Mouse (Mus musculus): ENCODE results near the gene Spred2. TPM values are rescaled to one million over a fixed set of nuclear protein-coding genes. Genes with fewer than 3 reads are reported as not detected.
A peak's percentile ranks its signal among the peaks of the same experiment; 100 is the strongest.

Gene Spred2
- total RNA-seq, 2 experiments from 2014 or later: 92.2 to 97.0 TPM

DNA sequence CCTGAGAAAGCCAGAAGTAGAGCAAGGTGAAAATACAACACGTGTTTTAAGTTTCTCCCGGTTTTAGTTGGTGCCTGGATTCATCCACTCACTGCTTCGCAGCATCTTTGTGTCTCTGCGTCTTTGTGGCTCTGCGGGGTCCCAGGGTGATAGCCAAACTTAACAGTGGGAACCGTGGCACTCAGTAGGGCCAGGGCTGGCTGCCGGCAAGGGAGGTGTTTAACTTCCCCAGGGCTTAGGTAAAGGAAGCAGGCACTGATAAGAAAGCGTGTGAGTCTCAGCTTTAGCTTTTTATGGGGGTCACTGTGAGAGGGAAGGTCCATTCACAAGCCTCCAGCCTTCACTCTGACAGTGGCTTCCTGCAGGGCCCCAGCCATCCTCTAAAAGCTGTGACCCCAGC is 28.8 kb downstream of the Spred2 start:
- DNase-seq (ENCODE audit: low spot score in 2 of 2): no peak

- DNase-seq (ENCODE audit: low spot score in 2 of 2): no peak
These were observed 29.7 kb downstream of the Spred2 start for GRCm38 (mm10) chr11:19953919-19954318.

- no peak for DNase-seq (ENCODE audit: low spot score in 2 of 2)
These were observed 30.9 kb downstream of the Spred2 start for GRCm38 (mm10) chr11:19955069-19955468.

DNA sequence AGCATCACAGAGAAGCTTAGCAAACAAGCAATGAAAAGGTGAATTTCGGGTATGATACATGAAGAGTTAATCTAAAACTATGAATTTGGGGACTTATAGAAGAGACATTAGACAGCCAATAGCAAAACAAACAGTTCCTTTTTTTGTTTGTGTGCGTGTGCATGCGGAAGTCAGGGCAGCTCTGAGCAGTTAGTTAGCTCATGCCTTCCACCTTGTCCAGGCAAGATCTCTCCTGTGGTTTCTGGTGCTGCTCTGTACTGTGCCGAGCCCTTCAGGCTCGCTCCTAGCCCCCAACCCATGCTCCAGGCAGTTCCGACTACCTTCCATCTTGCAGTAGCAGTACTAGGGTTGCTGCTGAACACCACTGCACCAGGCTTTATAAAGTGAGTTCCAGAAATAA is 31.5 kb downstream of the Spred2 start:
- DNase-seq (ENCODE audit: low spot score in 2 of 2): no peak

DNA sequence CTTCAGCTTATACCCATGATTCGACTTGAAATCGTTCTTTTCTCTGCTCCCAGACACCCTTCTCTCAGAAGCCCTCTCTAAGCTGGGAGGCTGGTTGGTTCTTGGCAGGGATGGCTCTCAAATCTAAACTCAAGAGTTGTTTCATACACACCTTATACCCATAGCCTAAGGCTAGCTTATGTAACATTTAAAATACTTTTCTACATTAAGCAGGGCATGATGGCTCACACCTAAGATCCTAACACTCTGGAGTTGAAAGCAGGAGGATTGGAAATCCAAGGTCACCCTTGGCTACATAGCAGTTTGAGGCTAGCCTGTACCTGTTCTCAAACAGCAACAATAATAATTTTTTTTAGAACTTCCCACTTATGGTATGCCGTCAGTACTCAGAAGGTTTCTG is 34.8 kb downstream of the Spred2 start:
- DNase-seq (ENCODE audit: low spot score in 2 of 2): no peak

DNA sequence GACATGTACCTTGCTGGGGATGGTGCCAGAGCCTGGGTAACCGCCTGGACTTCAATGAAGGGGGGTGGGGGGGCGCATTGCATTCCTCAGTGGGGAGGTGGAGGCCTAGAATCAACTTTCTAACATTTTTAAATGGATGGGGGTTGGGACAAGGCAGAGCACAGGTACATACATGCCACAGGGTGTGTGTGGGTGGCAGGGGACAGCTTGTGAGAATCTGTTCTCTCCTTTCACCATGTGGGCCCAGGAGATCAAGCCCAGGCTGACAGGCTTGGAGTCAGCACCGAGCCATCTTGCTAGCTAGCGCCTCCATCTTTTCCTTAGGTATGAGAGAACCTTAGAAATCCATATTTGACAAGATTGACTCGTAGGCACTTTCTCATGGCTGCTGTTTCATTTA is 35.7 kb downstream of the Spred2 start:
- DNase-seq (ENCODE audit: low spot score in 2 of 2): no peak

DNA sequence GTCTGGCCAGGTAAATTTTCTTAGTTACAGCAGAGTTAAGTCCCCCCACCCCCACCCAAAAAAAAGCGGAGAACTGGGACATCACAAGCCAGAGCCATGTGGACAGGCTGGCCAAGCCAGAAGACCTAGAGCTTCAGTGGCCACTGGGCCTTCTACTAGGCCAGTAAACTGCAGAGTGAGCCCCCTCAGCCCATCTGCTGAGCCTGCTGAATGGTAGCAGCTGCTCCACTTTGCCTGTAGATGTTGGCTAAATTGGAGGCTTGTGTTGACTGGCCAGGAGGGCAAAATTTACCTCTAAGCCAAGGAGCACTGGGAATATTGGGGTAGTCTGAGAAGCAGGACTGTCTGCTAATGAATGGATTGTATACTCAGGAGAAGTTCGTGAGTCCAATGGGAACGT is 36.4 kb downstream of the Spred2 start:
- DNase-seq (ENCODE audit: low spot score in 2 of 2): no peak

DNA sequence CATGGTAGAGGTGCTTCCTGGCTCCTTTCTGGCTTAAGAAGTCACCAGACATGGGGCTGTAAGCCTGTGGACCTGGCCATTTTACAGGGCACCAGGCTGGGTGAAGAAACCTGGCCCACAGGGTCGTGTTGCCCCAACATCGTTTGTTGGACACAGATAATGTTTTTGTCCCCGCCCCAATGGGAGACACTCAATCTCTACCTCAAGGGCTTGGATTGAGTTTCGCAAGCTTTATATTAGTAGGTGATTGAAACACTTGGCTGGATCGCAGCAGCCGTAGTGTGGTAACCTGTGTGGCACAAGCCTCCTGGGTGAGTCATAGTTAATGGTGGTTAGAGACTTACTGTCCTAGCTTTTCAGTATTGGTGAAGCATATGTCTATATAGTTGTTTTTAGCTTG is 36.9 kb downstream of the Spred2 start:
- DNase-seq (ENCODE audit: low spot score in 2 of 2): no peak

DNA sequence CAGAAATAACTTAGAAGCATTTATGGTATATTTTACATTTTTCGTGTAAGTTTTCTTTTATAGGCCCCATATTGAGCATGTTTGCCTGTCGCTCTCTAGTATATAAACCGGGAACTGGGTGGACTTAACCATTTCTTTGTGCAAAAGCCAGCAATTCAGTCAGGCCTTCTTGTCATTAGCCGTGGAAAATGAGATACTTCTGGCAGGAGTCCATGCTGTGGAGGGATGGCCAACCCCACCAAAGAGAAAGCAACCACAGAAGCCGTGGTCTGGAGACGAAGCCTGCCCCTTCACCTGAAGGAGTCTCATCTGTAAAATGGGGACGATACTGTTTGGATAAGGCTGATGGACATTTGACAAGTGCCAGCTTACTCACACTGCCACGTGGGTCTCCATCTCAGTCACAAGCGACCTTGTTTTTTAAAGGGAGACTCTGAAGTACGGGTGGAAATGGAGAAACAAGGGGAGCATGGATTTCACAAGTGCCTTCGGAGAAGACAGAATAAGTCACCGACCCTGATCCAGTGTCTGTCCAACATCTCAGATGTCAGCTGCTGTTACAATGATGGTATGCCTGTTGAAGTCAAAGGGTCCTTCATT is 37.7 kb downstream of the Spred2 start:
- DNase-seq (ENCODE audit: low spot score in 2 of 2): no peak

GRCm38 (mm10) chr11:19962796-19963195 is 38.6 kb downstream of the Spred2 start:
- no peak for DNase-seq (ENCODE audit: low spot score in 2 of 2)

DNA sequence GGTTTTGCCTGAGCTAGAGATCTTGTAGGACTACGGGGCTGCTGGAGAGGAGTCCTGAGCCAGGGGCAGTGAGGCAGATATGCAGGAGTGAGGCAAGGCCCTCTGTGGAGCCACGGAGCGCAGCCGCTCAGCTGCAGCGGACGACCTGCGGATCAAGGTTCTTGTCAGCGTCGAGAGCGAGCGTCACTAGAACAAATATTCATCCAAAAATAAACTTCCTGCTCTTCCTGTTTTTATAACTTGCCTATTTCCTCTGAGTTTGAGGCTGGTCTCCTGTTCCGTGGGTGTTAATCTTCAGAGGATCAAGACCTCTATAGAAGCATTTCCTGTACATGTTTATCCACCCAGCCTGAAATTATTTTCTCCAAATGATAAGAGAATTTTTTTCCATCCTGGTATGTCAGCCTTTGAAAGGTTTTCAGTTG is 39.6 kb downstream of the Spred2 start:
- no peak for DNase-seq (ENCODE audit: low spot score in 2 of 2)

DNA sequence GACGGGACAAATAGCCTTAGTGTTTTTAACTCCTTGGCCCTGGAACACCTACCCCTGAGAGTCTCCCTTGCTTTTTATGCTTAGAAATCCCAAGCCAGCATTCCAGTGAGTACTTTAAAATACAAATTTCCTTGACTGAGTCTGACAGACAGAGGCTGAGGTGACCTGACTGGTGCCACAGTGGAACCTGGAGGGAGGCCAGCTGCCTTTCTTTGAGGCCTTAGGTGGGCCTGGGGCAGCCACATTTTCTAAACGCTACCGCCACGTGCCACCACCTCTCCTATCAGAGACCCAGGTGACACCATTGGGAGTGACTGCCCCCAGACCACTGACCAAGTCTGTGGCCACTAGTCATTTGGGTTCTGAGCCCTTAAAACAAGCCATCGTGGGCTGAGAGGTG is 40.2 kb downstream of the Spred2 start:
- DNase-seq (ENCODE audit: low spot score in 2 of 2): no peak

GRCm38 (mm10) chr11:19965037-19965611 is 40.9 kb downstream of the Spred2 start:
- DNase-seq (ENCODE audit: low spot score in 2 of 2): no peak

GRCm38 (mm10) chr11:19965664-19966063 is 41.5 kb downstream of the Spred2 start:
- DNase-seq (ENCODE audit: low spot score in 2 of 2): no peak

DNA sequence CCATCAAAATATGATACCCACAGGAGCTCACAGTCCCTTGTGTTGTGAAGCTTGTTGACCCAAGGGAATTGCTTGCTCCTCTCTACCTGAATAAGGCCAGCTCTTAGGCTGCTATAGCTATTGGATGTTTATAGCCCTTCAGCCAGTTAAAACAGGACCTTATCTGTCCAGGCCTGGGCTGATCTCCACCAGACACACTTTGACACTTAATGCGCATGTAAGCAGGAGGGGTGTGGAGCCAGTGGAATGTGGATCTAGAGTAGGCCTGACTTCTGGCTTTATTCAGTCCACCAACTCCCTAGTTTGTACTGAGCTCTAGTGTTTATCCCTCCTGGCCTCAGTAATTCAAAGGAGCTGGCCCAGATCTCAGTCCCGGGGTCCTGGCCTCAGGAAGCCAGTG is 42.1 kb downstream of the Spred2 start:
- no peak for DNase-seq (ENCODE audit: low spot score in 2 of 2)

DNA sequence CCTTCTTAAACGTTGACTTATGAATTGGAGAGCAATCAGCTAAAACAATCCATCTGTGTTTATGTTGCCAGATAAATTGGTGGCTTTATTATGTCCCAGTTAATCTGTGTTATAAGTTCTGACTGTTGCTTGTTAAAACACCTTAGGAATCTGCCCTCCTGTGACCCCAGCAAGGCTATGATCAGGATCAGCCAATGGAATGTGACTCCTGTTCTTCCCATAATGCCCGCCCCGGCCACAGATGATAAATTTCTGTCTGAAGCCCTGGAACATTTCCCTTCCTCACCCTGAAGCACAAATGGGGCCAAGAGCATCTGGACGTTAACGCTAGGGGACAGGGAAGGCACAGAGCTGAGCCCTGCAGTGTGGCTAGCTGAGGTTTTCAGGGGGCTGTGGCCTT is 45.4 kb downstream of the Spred2 start:
- no peak for DNase-seq (ENCODE audit: low spot score in 2 of 2)

GRCm38 (mm10) chr11:19971954-19972750 is 48.0 kb downstream of the Spred2 start:
- peak in 1 of 2 experiments; percentile 57 for DNase-seq (ENCODE audit: low spot score in 2 of 2)

DNA sequence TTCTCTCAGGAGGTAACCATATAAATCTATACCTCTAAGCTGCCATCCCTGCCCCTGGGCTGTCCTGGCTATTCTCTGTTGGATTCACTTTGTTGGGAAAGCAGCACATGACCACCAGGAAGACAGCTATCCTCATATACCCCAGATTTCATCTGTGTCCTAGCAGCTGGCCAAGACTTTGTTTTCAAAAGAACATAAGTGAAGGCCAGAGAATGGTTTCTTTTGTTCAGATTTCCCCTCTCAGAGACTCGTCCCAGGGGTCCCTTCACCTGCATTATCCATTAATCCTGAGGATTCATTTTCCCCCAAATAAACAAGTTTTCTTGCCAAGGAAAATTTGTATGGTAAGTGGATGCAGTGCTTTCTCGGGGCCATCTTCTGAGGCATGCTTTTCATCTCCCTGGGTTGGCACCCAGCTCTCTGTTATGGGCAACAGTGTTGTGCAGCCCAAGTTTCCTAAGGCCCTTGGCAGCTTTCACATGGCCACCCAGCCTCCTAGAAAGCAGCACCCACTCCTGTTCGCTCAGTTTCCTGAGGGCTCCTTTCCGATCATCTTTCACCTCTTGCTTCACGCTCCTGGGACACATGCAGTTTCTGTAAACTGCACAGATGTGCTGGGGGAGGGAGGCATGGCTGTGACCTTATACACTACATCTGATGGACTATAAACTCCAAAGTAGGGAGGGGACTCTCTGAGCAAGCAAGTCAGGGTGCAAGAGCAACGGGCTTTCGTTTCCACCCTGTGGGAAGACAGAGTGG is 49.0 kb downstream of the Spred2 start:
- no peak for DNase-seq (ENCODE audit: low spot score in 2 of 2)

GRCm38 (mm10) chr11:19976032-19976431 is 51.9 kb downstream of the Spred2 start:
- DNase-seq (ENCODE audit: low spot score in 2 of 2): peak in 1 of 2 experiments; percentile 67

DNA sequence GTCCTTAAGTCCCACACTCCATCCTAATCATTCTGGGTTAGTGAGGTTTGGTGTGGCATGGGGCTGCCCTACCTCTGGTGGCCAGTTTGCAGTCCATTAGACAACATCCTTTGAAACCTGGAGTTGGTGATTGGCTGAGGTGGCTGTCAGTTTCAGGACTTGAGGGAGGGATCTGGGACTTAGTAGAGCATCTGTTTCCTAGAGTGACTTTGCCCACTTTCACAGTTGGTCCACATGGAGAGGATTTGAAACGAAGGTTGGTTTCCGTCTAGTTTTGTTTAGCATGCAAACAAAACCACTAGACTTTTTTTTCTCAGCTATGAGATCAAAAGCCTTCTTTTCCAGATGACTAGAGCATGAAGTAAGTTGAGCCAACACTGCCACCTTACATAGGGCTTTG is 53.5 kb downstream of the Spred2 start:
- DNase-seq (ENCODE audit: low spot score in 2 of 2): peak in 1 of 2 experiments; percentile 54

DNA sequence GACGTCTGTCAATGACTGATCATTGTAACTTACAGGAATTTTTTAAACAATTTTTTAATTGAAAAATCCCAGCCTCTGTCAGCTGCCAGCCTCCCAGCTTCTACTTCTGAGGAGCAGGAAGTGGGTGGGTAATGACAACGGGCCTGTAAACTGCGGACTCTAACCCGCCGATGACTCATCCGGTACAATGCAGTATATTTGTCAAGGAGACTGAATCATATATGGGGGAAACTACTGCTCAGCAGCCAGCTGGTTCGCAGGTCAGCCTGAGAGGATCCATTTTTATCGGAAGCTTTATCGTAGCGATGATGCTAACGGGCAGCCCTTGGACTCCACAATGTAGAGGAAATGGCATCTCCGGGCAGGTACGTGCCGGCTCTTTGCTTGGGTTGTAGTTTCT is 55.2 kb downstream of the Spred2 start:
- peak; percentile 49 to 74 for DNase-seq (ENCODE audit: low spot score in 2 of 2)

- no peak for DNase-seq (ENCODE audit: low spot score in 2 of 2)
These were observed 57.9 kb downstream of the Spred2 start for GRCm38 (mm10) chr11:19982113-19982512.

Data from layer of hippocampus, adult 18-20 months (tissue).